Mouse (Mus musculus): ENCODE measurements around the gene Prodh2. TPM values are rescaled to one million over a fixed set of nuclear protein-coding genes. Genes with fewer than 3 reads are reported as not detected.
A peak's percentile ranks its signal among the peaks of the same experiment; 100 is the strongest.

The Prodh2 gene
- polyA plus RNA-seq (2014; fragmentation: Nextera tagmentation; extraction: Ambion mirVana), result not detected in 2 replicates

DNA sequence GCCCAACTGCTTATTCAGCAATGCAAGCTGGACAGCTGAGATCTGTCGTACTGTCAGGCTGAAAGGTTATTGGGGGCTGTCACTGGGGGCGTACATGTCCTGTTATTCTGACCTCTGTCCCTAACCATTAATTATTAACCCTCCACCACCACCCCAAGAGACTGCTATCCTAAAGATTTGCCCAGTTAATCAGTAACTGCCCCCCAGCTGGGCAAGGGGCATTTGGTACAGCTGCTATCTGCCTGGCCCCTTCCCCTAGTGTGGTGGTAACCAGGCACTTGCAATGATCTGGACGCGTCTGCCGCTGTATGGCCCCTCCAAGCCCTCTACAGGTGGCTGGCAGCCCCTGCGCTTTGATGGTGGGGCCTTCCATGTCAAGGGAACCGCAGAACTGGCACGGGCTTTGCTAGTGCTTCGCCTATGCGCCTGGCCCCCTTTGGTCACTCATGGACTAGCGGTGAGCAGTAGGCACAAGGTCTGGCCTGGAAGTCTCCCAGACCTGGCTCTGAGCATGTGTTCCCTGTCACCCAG lies at the start of gene Prodh2:
Gene Prodh2, plus strand, starts transcription at position 222 of the 531 bp plus-strand sequence.
- Histone ChIP-seq H3K9me3 (ENCODE audit: control insufficient read depth, low read length) (no peaks in the 10 kb centered on the region), H3K4me2 (no peak within 1 kb of the TSS), H3K4me3 (ENCODE audit: low read depth, low read length) (no peak within 1 kb of the TSS), H3K27ac (ENCODE audit: low read depth, low read length) (no peak within 1 kb of the TSS), H3K4me1 (ENCODE audit: control insufficient read depth, insufficient read depth, low read length) (no peaks in the 10 kb centered on the region), H3K36me3 (ENCODE audit: control insufficient read depth, insufficient read depth, low read length) (no peaks in the 10 kb centered on the region), H3K9ac (ENCODE audit: low read length) (no peak within 1 kb of the TSS), H3K27me3 (ENCODE audit: control insufficient read depth, insufficient read depth, low read length) (no peaks in the 10 kb centered on the region)
- 56% methylated on average over 11 of the region's 11 CpGs for WGBS
- ATAC-seq (ENCODE audit: low FRiP score) (no peak), DNase-seq (ENCODE audit: low spot score, missing footprints) (peak; percentile 79)

DNA sequence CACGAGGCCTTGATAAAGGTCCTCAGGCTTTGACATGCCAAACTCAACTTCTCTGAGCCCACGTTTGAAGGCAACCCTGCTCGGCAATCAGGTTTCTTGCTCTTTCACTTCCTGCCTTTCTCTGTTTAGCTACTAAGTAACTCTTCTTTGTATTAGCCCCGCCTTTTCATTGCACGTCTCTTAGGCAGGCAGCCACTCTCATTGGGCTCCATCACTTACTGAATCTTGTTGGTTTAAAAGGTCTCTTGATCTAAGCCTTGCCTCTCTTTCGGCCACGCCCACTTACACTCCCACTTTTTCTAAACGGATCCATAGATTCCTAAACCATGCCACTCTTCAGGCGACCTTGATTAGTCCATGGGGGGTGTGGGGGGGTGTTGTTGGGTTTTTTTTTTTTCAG lies 49.7 kb upstream of the Prodh2 start:
- DNase-seq (ENCODE audit: low spot score, missing footprints) (no peak), ATAC-seq (ENCODE audit: low FRiP score) (no peak)
- H3K4me2 ChIP-seq, result peak overlapping the region; percentile 79
- peaks cover 3% of the 10 kb centered on the region for H3K36me3 ChIP-seq (ENCODE audit: control insufficient read depth, insufficient read depth, low read length)
- H3K27ac ChIP-seq (ENCODE audit: low read depth, low read length), result peak overlapping the region; percentile 82
- H3K4me3 ChIP-seq (ENCODE audit: low read depth, low read length), result peak overlapping the region; percentile 75
- H3K27me3 ChIP-seq (ENCODE audit: control insufficient read depth, insufficient read depth, low read length), result no peaks in the 10 kb centered on the region
- 19% methylated on average over 9 of the region's 9 CpGs for WGBS
- peaks cover 16% of the 10 kb centered on the region for H3K4me1 ChIP-seq (ENCODE audit: control insufficient read depth, insufficient read depth, low read length)
- H3K9me3 ChIP-seq (ENCODE audit: control insufficient read depth, low read length), result no peaks in the 10 kb centered on the region; the same call in 1 of the 2 replicates
- peak overlapping the region; percentile 58 for H3K9ac ChIP-seq (ENCODE audit: low read length)

DNA sequence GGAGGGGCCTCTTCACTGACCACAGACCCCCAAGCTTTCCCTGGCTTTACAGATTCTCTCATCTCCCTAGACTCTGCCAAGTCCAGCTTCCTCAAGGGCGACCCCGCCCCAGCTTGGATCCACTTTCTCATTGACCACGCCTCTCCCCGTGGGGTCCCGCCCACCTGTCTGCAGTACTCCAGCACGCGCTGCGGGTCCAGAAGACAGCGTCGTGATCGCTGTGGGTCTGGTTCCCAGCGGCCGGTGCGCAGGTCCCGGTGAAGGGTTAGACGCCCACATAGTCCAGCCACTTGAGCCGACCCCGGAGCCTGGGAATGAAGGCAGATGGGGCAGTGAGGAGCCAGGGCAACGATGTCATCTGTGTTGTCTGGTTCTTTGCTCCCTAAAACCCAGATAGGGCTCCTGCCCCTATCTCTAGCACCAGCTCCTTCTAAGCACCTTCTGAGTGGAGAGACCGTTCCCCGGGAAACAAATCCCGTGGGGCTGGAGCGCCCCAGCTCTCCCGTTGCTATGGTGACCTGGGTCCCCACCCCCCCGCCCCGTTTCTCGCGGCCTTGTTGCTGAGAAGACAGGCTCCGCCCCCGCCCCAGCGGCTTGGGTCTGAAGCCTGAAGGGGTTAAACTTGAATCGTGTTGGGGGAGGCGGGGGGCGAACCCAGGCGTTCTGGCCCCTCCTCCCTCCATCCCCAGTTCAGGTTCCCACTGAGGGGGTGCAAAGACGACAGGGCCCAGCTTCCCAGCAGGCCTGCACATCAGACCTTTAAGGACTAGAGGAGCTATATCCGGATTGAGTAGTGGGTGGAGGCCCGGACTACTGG lies 49.1 kb upstream of the Prodh2 start:
- ATAC-seq (ENCODE audit: low FRiP score) (peak; percentile 75), DNase-seq (ENCODE audit: low spot score, missing footprints) (peak; percentile 93)
- Histone ChIP-seq H3K27ac (ENCODE audit: low read depth, low read length) (peak overlapping the region; percentile 82), H3K9ac (ENCODE audit: low read length) (peak overlapping the region; percentile 73), H3K4me2 (peak overlapping the region; percentile 79), H3K27me3 (ENCODE audit: control insufficient read depth, insufficient read depth, low read length) (no peaks in the 10 kb centered on the region), H3K9me3 (ENCODE audit: control insufficient read depth, low read length) (no peaks in the 10 kb centered on the region; the same call in 1 of the 2 replicates), H3K4me1 (ENCODE audit: control insufficient read depth, insufficient read depth, low read length) (peaks cover 16% of the 10 kb centered on the region), H3K4me3 (ENCODE audit: low read depth, low read length) (peak overlapping the region; percentile 75), H3K36me3 (ENCODE audit: control insufficient read depth, insufficient read depth, low read length) (peaks cover 3% of the 10 kb centered on the region)
- WGBS, result under 1% methylated on average over 38 of the region's 38 CpGs

DNA sequence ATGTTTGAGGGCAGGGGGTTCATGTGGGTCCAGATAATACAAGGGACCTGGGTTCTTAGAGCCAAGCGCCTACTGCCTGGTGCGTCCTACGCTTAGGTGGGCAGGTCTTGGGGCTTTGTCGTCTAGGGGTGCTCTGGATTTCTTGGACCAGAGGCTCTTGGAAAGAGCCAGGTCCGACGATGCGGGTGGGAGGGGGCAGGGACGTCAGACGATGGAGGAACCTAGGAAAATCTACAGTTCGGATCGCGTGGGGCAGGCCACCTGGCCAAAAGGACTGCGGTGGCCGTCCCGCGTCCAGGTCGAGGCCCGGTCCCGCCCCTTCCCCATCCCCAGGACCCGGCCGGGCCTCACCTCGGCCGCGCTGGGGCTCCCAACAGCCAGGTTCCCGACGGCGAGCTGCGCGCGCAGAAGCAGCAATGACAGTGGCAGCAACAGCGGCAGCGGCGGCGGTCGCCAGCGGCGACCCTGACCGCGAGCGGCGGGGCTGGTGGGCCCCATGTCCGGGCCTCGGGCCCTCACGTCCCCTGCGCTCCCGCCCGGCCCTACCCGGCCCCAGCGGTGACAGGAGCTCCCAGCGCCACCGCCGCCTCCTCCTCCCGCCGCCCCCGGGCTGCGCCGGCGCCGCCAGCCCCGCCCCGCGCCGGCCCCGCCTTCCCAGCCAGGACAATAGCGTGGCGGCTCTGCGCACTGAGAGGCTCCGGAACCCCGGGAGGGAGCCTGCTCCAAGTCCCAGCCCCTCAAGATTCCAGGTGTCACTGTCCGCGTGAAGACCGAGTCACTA lies 48.3 kb upstream of the Prodh2 start, which contains the start of gene Aplp1:
Gene Aplp1, minus strand, starts transcription at position 565 of the 781 bp plus-strand sequence.
- Histone ChIP-seq H3K4me3 (ENCODE audit: low read depth, low read length) (peak within 1 kb of the TSS; percentile 75), H3K4me2 (peak within 1 kb of the TSS; percentile 79), H3K9me3 (ENCODE audit: control insufficient read depth, low read length) (no peaks in the 10 kb centered on the region; the same call in 1 of the 2 replicates), H3K4me1 (ENCODE audit: control insufficient read depth, insufficient read depth, low read length) (peaks cover 16% of the 10 kb centered on the region), H3K36me3 (ENCODE audit: control insufficient read depth, insufficient read depth, low read length) (peaks cover 3% of the 10 kb centered on the region), H3K27ac (ENCODE audit: low read depth, low read length) (peak within 1 kb of the TSS; percentile 82), H3K9ac (ENCODE audit: low read length) (peak within 1 kb of the TSS; percentile 73), H3K27me3 (ENCODE audit: control insufficient read depth, insufficient read depth, low read length) (no peaks in the 10 kb centered on the region)
- peak; percentile 81 for ATAC-seq (ENCODE audit: low FRiP score)
- WGBS, result under 1% methylated on average over 56 of the region's 72 CpGs
- DNase-seq (ENCODE audit: low spot score, missing footprints), result peak; percentile 98

DNA sequence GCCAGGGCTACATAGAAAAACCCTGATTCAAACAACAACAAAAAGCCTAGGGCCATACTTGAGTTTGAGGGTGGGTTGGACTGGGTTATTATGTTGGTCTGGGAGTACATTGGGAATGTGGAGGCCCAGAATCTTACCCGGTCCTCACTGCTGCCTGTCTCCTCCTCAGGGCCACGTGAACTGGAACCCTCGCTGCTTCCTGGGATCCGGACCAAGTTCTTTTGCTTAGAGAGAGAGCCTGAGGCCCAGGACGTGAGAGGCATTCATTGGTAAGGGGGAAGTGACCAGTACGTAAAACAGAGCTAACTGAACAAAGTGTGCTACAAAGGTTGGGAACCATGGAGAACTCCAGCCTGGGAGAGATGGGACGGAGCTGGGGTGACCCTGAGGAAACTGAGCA lies 43.2 kb upstream of the Prodh2 start:
- no peaks in the 10 kb centered on the region; the same call in 1 of the 2 replicates for H3K9me3 ChIP-seq (ENCODE audit: control insufficient read depth, low read length)
- no peak overlapping the region for H3K27ac ChIP-seq (ENCODE audit: low read depth, low read length)
- no peak overlapping the region for H3K4me3 ChIP-seq (ENCODE audit: low read depth, low read length)
- no peak overlapping the region for H3K4me2 ChIP-seq
- no peak overlapping the region for H3K9ac ChIP-seq (ENCODE audit: low read length)
- WGBS, result 75% methylated on average over 7 of the region's 7 CpGs
- no peak for ATAC-seq (ENCODE audit: low FRiP score)
- H3K4me1 ChIP-seq (ENCODE audit: control insufficient read depth, insufficient read depth, low read length), result peaks cover 9% of the 10 kb centered on the region
- peaks cover 29% of the 10 kb centered on the region for H3K27me3 ChIP-seq (ENCODE audit: control insufficient read depth, insufficient read depth, low read length)
- H3K36me3 ChIP-seq (ENCODE audit: control insufficient read depth, insufficient read depth, low read length), result no peaks in the 10 kb centered on the region
- no peak for DNase-seq (ENCODE audit: low spot score, missing footprints)

DNA sequence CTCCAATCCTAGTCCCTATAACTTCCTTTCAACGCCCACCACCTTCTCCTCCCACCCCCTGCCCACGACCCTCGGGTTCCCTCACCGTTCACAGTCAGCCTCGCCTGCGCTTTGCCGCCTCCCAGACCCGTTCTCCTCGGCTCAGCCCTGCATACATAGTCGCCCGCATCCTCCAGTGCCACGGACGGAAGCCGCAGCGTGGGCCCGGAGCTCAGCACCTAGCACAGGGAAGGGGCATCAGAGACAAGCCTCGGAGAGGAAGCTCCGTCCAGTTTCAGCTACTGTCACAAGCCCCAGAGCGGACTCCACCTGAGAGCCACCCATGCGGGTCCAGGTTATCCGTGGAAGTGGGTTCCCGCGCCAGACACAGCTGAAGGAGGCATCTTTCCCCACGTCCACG lies 40.1 kb upstream of the Prodh2 start:
- Histone ChIP-seq H3K27me3 (ENCODE audit: control insufficient read depth, insufficient read depth, low read length) (peaks cover 60% of the 10 kb centered on the region), H3K36me3 (ENCODE audit: control insufficient read depth, insufficient read depth, low read length) (no peaks in the 10 kb centered on the region), H3K4me1 (ENCODE audit: control insufficient read depth, insufficient read depth, low read length) (peaks cover 20% of the 10 kb centered on the region), H3K27ac (ENCODE audit: low read depth, low read length) (no peak overlapping the region), H3K9ac (ENCODE audit: low read length) (no peak overlapping the region), H3K4me2 (no peak overlapping the region), H3K4me3 (ENCODE audit: low read depth, low read length) (no peak overlapping the region), H3K9me3 (ENCODE audit: control insufficient read depth, low read length) (no peaks in the 10 kb centered on the region)
- no peak for DNase-seq (ENCODE audit: low spot score, missing footprints)
- 17% methylated on average over 25 of the region's 25 CpGs for WGBS
- ATAC-seq (ENCODE audit: low FRiP score), result no peak

DNA sequence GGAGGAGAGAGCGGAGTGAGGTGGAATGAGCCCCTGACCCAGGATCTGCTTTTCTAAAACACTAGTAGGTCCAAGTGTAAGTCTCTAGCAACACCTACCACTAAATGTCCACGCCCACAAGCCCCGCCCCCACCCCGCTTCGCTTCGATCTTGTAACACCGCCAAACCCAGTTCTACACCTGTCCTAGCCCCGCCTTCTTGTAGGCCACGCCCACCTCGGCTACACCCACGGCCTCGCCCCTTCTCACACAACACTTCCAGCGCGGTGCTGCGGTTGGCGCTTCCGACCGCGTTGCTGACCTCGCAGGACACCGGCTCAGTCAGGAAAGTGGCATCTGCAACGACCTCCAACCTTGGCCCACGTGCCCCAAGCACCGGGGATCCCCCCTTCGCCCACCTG lies 39.7 kb upstream of the Prodh2 start:
- peaks cover 64% of the 10 kb centered on the region for H3K27me3 ChIP-seq (ENCODE audit: control insufficient read depth, insufficient read depth, low read length)
- 4% methylated on average over 25 of the region's 25 CpGs for WGBS
- peak overlapping the region; percentile 7; the same call in 1 of the 2 replicates for H3K4me2 ChIP-seq
- H3K4me3 ChIP-seq (ENCODE audit: low read depth, low read length), result no peak overlapping the region
- H3K9me3 ChIP-seq (ENCODE audit: control insufficient read depth, low read length), result no peaks in the 10 kb centered on the region
- DNase-seq (ENCODE audit: low spot score, missing footprints) (no peak), ATAC-seq (ENCODE audit: low FRiP score) (0 out of 2 replicates have a peak, but pooled peaks have one; percentile 22)
- H3K27ac ChIP-seq (ENCODE audit: low read depth, low read length), result no peak overlapping the region
- peaks cover 20% of the 10 kb centered on the region for H3K4me1 ChIP-seq (ENCODE audit: control insufficient read depth, insufficient read depth, low read length)
- H3K36me3 ChIP-seq (ENCODE audit: control insufficient read depth, insufficient read depth, low read length), result no peaks in the 10 kb centered on the region
- H3K9ac ChIP-seq (ENCODE audit: low read length), result no peak overlapping the region

DNA sequence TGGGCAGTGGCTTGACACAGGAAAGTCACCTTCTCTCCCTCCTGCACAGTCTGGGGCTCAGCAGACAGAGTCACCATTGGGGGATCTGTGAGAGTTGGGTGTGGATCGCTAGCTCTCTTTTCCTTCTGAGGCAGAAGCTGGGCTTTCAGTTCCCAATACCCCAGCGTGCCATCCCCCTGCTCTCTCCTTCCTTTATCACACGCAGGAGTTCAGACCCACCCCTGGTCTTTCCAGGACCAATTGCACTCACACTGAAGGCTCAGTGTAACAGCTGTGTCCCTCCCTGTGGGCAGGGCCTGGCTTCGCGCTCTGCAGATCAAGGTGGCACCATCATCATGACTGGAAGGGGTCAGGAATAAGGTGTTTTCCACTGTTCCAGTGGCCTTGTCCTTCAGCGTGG lies 39.2 kb upstream of the Prodh2 start:
- peaks cover 20% of the 10 kb centered on the region for H3K4me1 ChIP-seq (ENCODE audit: control insufficient read depth, insufficient read depth, low read length)
- no peak overlapping the region for H3K4me3 ChIP-seq (ENCODE audit: low read depth, low read length)
- no peak overlapping the region for H3K27ac ChIP-seq (ENCODE audit: low read depth, low read length)
- WGBS, result 10% methylated on average over 6 of the region's 6 CpGs
- DNase-seq (ENCODE audit: low spot score, missing footprints) (no peak), ATAC-seq (ENCODE audit: low FRiP score) (no peak)
- no peak overlapping the region for H3K9ac ChIP-seq (ENCODE audit: low read length)
- H3K9me3 ChIP-seq (ENCODE audit: control insufficient read depth, low read length), result no peaks in the 10 kb centered on the region
- no peak overlapping the region; the same call in 1 of the 2 replicates for H3K4me2 ChIP-seq
- peaks cover 64% of the 10 kb centered on the region for H3K27me3 ChIP-seq (ENCODE audit: control insufficient read depth, insufficient read depth, low read length)
- H3K36me3 ChIP-seq (ENCODE audit: control insufficient read depth, insufficient read depth, low read length), result no peaks in the 10 kb centered on the region
